Mouse (Mus musculus) lung, embryonic 16.5 days (tissue): ENCODE results near the gene Drc7. TPM values are rescaled to one million over a fixed set of nuclear protein-coding genes. Genes with fewer than 3 reads are reported as not detected.

Source experiments
- ATAC-seq: fragments of 200-750 bp; cut with Nextera tagmentation; 2 replicates; pipeline ENCODE4 v1.8.0; 2017; ENCODE audit warnings: low read depth, mild to moderate bottlenecking, moderate library complexity
- H3K27ac ChIP-seq: fragments of 300-500 bp; sonication (generic); 2 replicates; pipeline ENCODE4 v1.5.1; 2014; ENCODE audit warnings: mild to moderate bottlenecking, control low read depth, low read length
- H3K27me3 ChIP-seq: fragments of 300-500 bp; sonication (generic); 2 replicates; pipeline ENCODE4 v1.6.1; 2014; ENCODE audit warnings: low read depth, low read length, mixed read lengths; ENCODE audit not compliant: control insufficient read depth, insufficient read depth
- H3K36me3 ChIP-seq: fragments of 300-500 bp; sonication (generic); 2 replicates; pipeline ENCODE4 v1.6.1; 2014; ENCODE audit warnings: low read length; ENCODE audit not compliant: control insufficient read depth, insufficient read depth
- H3K4me1 ChIP-seq: fragments of 300-500 bp; sonication (generic); replicated peaks from 2 replicates; pipeline ENCODE4 v1.6.1; 2014; ENCODE audit warnings: low read length, mixed read lengths; ENCODE audit not compliant: control insufficient read depth, insufficient read depth
- H3K4me2 ChIP-seq: fragments of 300-500 bp; sonication (generic); 2 replicates; pipeline ENCODE4 v1.6.1; 2014; ENCODE audit warnings: low read depth, low read length, control low read depth
- H3K4me3 ChIP-seq: fragments of 300-500 bp; sonication (generic); 2 replicates; pipeline ENCODE4 v1.5.1; 2014; ENCODE audit warnings: mild to moderate bottlenecking, low read length, control low read depth
- H3K9ac ChIP-seq: fragments of 300-500 bp; sonication (generic); 2 replicates; pipeline ENCODE4 v1.6.1; 2014; ENCODE audit warnings: low read length, control low read depth
- H3K9me3 ChIP-seq: fragments of 300-500 bp; sonication (generic); 2 replicates; pipeline ENCODE4 v1.6.1; 2016; ENCODE audit warnings: low read length; ENCODE audit not compliant: control insufficient read depth
- WGBS: fragments of 180-500 bp; shearing (Covaris S2); extraction: QIAGEN DNeasy Blood & Tissue Kit; methylation state at CpG from one replicate; pipeline ENCODE4 v1.1.7; 2014; 5-methylcytosine and 5-hydroxymethylcytosine counted together
- polyA plus RNA-seq: library from polyadenylated mRNA; unstranded; fragments of >200 nt; fragmentation: Nextera tagmentation; extraction: Ambion mirVana; gene quantifications from 2 replicates; pipeline ENCODE4 v1.2.1, GENCODE M21; 2015

The Drc7 gene
- polyA plus RNA-seq, 1 experiment from 2014 or later, result 1.5 TPM

GRCm38 (mm10) chr8:95049636-95050035, 5.3 kb upstream of the Drc7 start:
- no peak for ATAC-seq
- Histone ChIP-seq H3K4me2 (no peak overlapping the region), H3K4me1 (no peaks in the 10 kb centered on the region), H3K9ac (no peak overlapping the region), H3K36me3 (no peaks in the 10 kb centered on the region), H3K27ac (no peak overlapping the region), H3K4me3 (no peak overlapping the region), H3K9me3 (no peaks in the 10 kb centered on the region), H3K27me3 (no peaks in the 10 kb centered on the region)
- WGBS, result 65% methylated on average over 2 of the region's 2 CpGs

GRCm38 (mm10) chr8:95054438-95054837, 465 bp upstream of the Drc7 start:
- Histone ChIP-seq H3K4me3 (no peak overlapping the region), H3K4me2 (no peak overlapping the region), H3K36me3 (no peaks in the 10 kb centered on the region), H3K4me1 (no peaks in the 10 kb centered on the region), H3K27ac (no peak overlapping the region), H3K9me3 (no peaks in the 10 kb centered on the region), H3K27me3 (no peaks in the 10 kb centered on the region), H3K9ac (no peak overlapping the region)
- ATAC-seq, result no peak
- 51% methylated on average over 6 of the region's 6 CpGs for WGBS

- no peak for ATAC-seq
- Histone ChIP-seq H3K27ac (no peak overlapping the region), H3K9me3 (no peaks in the 10 kb centered on the region), H3K36me3 (no peaks in the 10 kb centered on the region), H3K4me3 (no peak overlapping the region), H3K4me1 (no peaks in the 10 kb centered on the region), H3K27me3 (no peaks in the 10 kb centered on the region), H3K4me2 (no peak overlapping the region), H3K9ac (no peak overlapping the region)
- WGBS, result 78% methylated on average over 5 of the region's 5 CpGs
These were observed 1.5 kb downstream of the Drc7 start for GRCm38 (mm10) chr8:95056414-95056813.

GRCm38 (mm10) chr8:95058661-95059060, 3.8 kb downstream of the Drc7 start:
- H3K27me3 ChIP-seq, result no peaks in the 10 kb centered on the region
- H3K4me3 ChIP-seq, result no peak overlapping the region
- no peak for ATAC-seq
- H3K9ac ChIP-seq, result no peak overlapping the region
- no peak overlapping the region for H3K27ac ChIP-seq
- WGBS, result 64% methylated on average over 6 of the region's 6 CpGs
- no peaks in the 10 kb centered on the region for H3K9me3 ChIP-seq
- H3K36me3 ChIP-seq, result no peaks in the 10 kb centered on the region
- no peak overlapping the region for H3K4me2 ChIP-seq
- H3K4me1 ChIP-seq, result no peaks in the 10 kb centered on the region

GRCm38 (mm10) chr8:95059812-95060533, 5.1 kb downstream of the Drc7 start:
- H3K36me3 ChIP-seq, result no peaks in the 10 kb centered on the region
- H3K27ac ChIP-seq, result no peak overlapping the region
- no peak overlapping the region for H3K4me3 ChIP-seq
- H3K9me3 ChIP-seq, result no peaks in the 10 kb centered on the region
- H3K4me2 ChIP-seq, result no peak overlapping the region
- no peaks in the 10 kb centered on the region for H3K27me3 ChIP-seq
- H3K4me1 ChIP-seq, result no peaks in the 10 kb centered on the region
- no peak for ATAC-seq
- WGBS, result 31% methylated on average over 6 of the region's 6 CpGs
- no peak overlapping the region for H3K9ac ChIP-seq

- no peaks in the 10 kb centered on the region for H3K27me3 ChIP-seq
- H3K36me3 ChIP-seq, result no peaks in the 10 kb centered on the region
- WGBS, result 89% methylated on average over 2 of the region's 2 CpGs
- H3K27ac ChIP-seq, result no peak overlapping the region
- H3K4me2 ChIP-seq, result no peak overlapping the region
- H3K9ac ChIP-seq, result no peak overlapping the region
- no peak overlapping the region for H3K4me3 ChIP-seq
- ATAC-seq, result no peak
- H3K9me3 ChIP-seq, result no peaks in the 10 kb centered on the region
- no peaks in the 10 kb centered on the region for H3K4me1 ChIP-seq
These were observed 9.6 kb downstream of the Drc7 start for GRCm38 (mm10) chr8:95064531-95064930.

- no peaks in the 10 kb centered on the region for H3K9me3 ChIP-seq
- H3K36me3 ChIP-seq, result no peaks in the 10 kb centered on the region
- H3K4me2 ChIP-seq, result no peak overlapping the region
- H3K27me3 ChIP-seq, result no peaks in the 10 kb centered on the region
- H3K4me3 ChIP-seq, result no peak overlapping the region
- no peaks in the 10 kb centered on the region for H3K4me1 ChIP-seq
- H3K27ac ChIP-seq, result no peak overlapping the region
- no peak overlapping the region for H3K9ac ChIP-seq
- no peak for ATAC-seq
- WGBS, result 40% methylated on average over 3 of the region's 3 CpGs
These were observed 12.7 kb downstream of the Drc7 start for GRCm38 (mm10) chr8:95067582-95067981.

- no peak overlapping the region for H3K9ac ChIP-seq
- H3K27ac ChIP-seq, result no peak overlapping the region
- no peaks in the 10 kb centered on the region for H3K36me3 ChIP-seq
- no peaks in the 10 kb centered on the region for H3K27me3 ChIP-seq
- ATAC-seq, result no peak
- H3K4me1 ChIP-seq, result 0 out of 2 replicates have a peak, but pooled peaks cover 2% of the 10 kb centered on the region
- no peak overlapping the region for H3K4me3 ChIP-seq
- H3K4me2 ChIP-seq, result no peak overlapping the region
- 54% methylated on average over 3 of the region's 3 CpGs for WGBS
- no peaks in the 10 kb centered on the region for H3K9me3 ChIP-seq
These were observed 20.6 kb downstream of the Drc7 start for GRCm38 (mm10) chr8:95075504-95075903.

- no peak for ATAC-seq
- 0 out of 2 replicates have a peak, but pooled peaks cover 2% of the 10 kb centered on the region for H3K4me1 ChIP-seq
- WGBS, result 64% methylated on average over 17 of the region's 17 CpGs
These were observed 21.2 kb downstream of the Drc7 start for GRCm38 (mm10) chr8:95076151-95076550.

More at GRCm38 (mm10) chr8:95076151-95076550, 21.2 kb downstream of the Drc7 start:
- H3K9me3 ChIP-seq, result no peaks in the 10 kb centered on the region
- H3K36me3 ChIP-seq, result no peaks in the 10 kb centered on the region
- no peak overlapping the region for H3K4me2 ChIP-seq
- no peak overlapping the region for H3K9ac ChIP-seq
- no peak overlapping the region for H3K27ac ChIP-seq
- H3K4me3 ChIP-seq, result no peak overlapping the region
- no peaks in the 10 kb centered on the region for H3K27me3 ChIP-seq
